Mouse (Mus musculus): ENCODE data around the gene Cinp. TPM values are rescaled to one million over a fixed set of nuclear protein-coding genes. Genes with fewer than 3 reads are reported as not detected.

Gene Cinp
- polyA plus RNA-seq, 2 experiments, result 42.9 to 68.2 TPM

- H3K4me2 ChIP-seq (ENCODE audit: low read depth), result no peak overlapping the region
- H3K4me1 ChIP-seq (replicated peaks; ENCODE audit: control insufficient read depth in 2 of 2, insufficient read depth in 2 of 2, low read length in 1 of 2), result no peaks in the 10 kb centered on the region
- no peak for DNase-seq (ENCODE audit: low read depth in 3 of 3, low spot score in 3 of 3)
- H3K9ac ChIP-seq (replicated peaks), result no peak overlapping the region
- peaks cover 3% of the 10 kb centered on the region for H3K36me3 ChIP-seq (replicated peaks; ENCODE audit: control insufficient read depth, insufficient read depth, low read depth)
- TF ChIP-seq CTCF (IDR thresholded peaks at IDR 0.05; ENCODE audit: low read depth) (no peak), EP300 (IDR thresholded peaks at IDR 0.05; ENCODE audit: low read depth) (no peak)
- no peaks in the 10 kb centered on the region for H3K27me3 ChIP-seq (ENCODE audit: control insufficient read depth, insufficient read depth, low read length)
- ATAC-seq (ENCODE audit: insufficient read depth), result no peak
- H3K4me3 ChIP-seq (ENCODE audit: insufficient read depth in 1 of 2, low read depth in 2 of 2, low read length in 2 of 2), result no peak overlapping the region
- no peak overlapping the region for H3K27ac ChIP-seq
- no peaks in the 10 kb centered on the region for H3K9me3 ChIP-seq (ENCODE audit: control insufficient read depth, low read length)
- WGBS (ENCODE audit: insufficient replicate concordance), result 69% methylated on average over 5 of the region's 5 CpGs
These were observed 32.6 kb upstream of the Cinp start for GRCm38 (mm10) chr12:110921572-110921971.

GRCm38 (mm10) chr12:110920254-110920653 lies 31.3 kb upstream of the Cinp start:
- no peak overlapping the region for H3K4me3 ChIP-seq (ENCODE audit: insufficient read depth in 1 of 2, low read depth in 2 of 2, low read length in 2 of 2)
- DNase-seq (ENCODE audit: low read depth in 3 of 3, low spot score in 3 of 3), result no peak
- H3K27me3 ChIP-seq (ENCODE audit: control insufficient read depth, insufficient read depth, low read length), result no peaks in the 10 kb centered on the region
- H3K4me1 ChIP-seq (replicated peaks; ENCODE audit: control insufficient read depth in 2 of 2, insufficient read depth in 2 of 2, low read length in 1 of 2), result no peaks in the 10 kb centered on the region
- 85% methylated on average over 4 of the region's 4 CpGs for WGBS (ENCODE audit: insufficient replicate concordance)
- peaks cover 3% of the 10 kb centered on the region for H3K36me3 ChIP-seq (replicated peaks; ENCODE audit: control insufficient read depth, insufficient read depth, low read depth)
- no peak overlapping the region for H3K27ac ChIP-seq
- H3K4me2 ChIP-seq (ENCODE audit: low read depth), result no peak overlapping the region
- ATAC-seq (ENCODE audit: insufficient read depth), result no peak
- no peak overlapping the region for H3K9ac ChIP-seq (replicated peaks)
- no peak for TF ChIP-seq EP300 (IDR thresholded peaks at IDR 0.05; ENCODE audit: low read depth)
- TF ChIP-seq CTCF (IDR thresholded peaks at IDR 0.05; ENCODE audit: low read depth), result no peak
- H3K9me3 ChIP-seq (ENCODE audit: control insufficient read depth, low read length), result no peaks in the 10 kb centered on the region

DNA sequence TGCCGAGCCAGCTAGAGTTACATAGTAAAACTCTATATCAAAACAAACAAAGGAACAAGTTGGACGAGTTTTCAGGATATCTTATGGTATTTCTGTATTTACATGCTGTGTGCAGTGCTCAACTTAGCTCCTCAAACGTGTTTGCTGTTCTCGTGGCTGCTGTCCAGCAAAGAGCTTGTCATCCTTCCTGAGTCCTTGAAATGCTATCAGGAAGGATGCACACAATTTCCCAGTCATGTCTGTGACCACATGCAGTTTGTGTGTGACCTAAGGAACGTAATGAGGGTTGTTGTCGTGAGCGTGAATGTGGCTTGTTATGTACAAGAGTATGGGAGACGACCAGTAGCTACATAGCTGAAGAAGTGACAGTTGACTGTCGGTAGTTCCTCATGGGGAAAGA lies 26.8 kb upstream of the Cinp start:
- no peak overlapping the region for H3K4me2 ChIP-seq (ENCODE audit: low read depth)
- H3K36me3 ChIP-seq (replicated peaks; ENCODE audit: control insufficient read depth, insufficient read depth, low read depth), result peaks cover 3% of the 10 kb centered on the region
- no peaks in the 10 kb centered on the region for H3K4me1 ChIP-seq (replicated peaks; ENCODE audit: control insufficient read depth in 2 of 2, insufficient read depth in 2 of 2, low read length in 1 of 2)
- H3K27me3 ChIP-seq (ENCODE audit: control insufficient read depth, insufficient read depth, low read length), result no peaks in the 10 kb centered on the region
- no peak for TF ChIP-seq CTCF (IDR thresholded peaks at IDR 0.05; ENCODE audit: low read depth)
- no peak for TF ChIP-seq EP300 (IDR thresholded peaks at IDR 0.05; ENCODE audit: low read depth)
- no peak overlapping the region for H3K27ac ChIP-seq
- DNase-seq (ENCODE audit: low read depth in 3 of 3, low spot score in 3 of 3) (no peak), ATAC-seq (ENCODE audit: insufficient read depth) (no peak)
- no peaks in the 10 kb centered on the region for H3K9me3 ChIP-seq (ENCODE audit: control insufficient read depth, low read length)
- WGBS (ENCODE audit: insufficient replicate concordance), result 68% methylated on average over 9 of the region's 9 CpGs
- H3K9ac ChIP-seq (replicated peaks), result no peak overlapping the region
- no peak overlapping the region for H3K4me3 ChIP-seq (ENCODE audit: insufficient read depth in 1 of 2, low read depth in 2 of 2, low read length in 2 of 2)

GRCm38 (mm10) chr12:110909962-110910361 lies 21.0 kb upstream of the Cinp start:
- H3K4me3 ChIP-seq (ENCODE audit: insufficient read depth in 1 of 2, low read depth in 2 of 2, low read length in 2 of 2), result no peak overlapping the region
- no peaks in the 10 kb centered on the region for H3K9me3 ChIP-seq (ENCODE audit: control insufficient read depth, low read length)
- TF ChIP-seq EP300 (IDR thresholded peaks at IDR 0.05; ENCODE audit: low read depth), result no peak
- H3K9ac ChIP-seq (replicated peaks), result no peak overlapping the region
- no peaks in the 10 kb centered on the region for H3K36me3 ChIP-seq (replicated peaks; ENCODE audit: control insufficient read depth, insufficient read depth, low read depth)
- H3K27me3 ChIP-seq (ENCODE audit: control insufficient read depth, insufficient read depth, low read length), result no peaks in the 10 kb centered on the region
- no peak overlapping the region for H3K27ac ChIP-seq
- peaks cover 0 to 3% of the 10 kb centered on the region in 2 experiments; a peak in 2 of 4 replicates for H3K4me1 ChIP-seq (replicated peaks; ENCODE audit: control insufficient read depth in 2 of 2, insufficient read depth in 2 of 2, low read length in 1 of 2)
- no peak overlapping the region for H3K4me2 ChIP-seq (ENCODE audit: low read depth)
- DNase-seq (ENCODE audit: low read depth in 3 of 3, low spot score in 3 of 3) (no peak), ATAC-seq (ENCODE audit: insufficient read depth) (no peak)
- 89% methylated on average over 2 of the region's 2 CpGs for WGBS (ENCODE audit: insufficient replicate concordance)

DNA sequence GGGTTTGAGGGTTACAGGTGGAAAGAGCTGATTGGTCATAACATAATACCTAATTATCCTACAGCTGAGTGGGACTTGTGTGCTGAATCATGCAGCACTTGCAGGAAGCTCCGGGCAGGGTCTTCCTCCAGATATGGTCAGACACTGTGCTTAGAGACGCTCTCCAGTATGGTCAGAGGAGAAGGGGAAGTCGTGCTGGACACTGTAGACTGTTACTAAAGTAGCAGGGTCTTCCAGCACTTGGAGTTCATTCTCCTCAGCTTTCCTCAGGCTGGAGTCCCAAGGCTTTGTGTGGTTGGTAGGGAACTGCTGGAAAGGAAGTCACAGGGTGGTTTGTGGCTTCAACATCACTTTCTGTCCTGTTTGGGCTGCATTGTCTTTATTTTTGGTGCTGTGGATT lies 18.9 kb upstream of the Cinp start:
- H3K9ac ChIP-seq (replicated peaks), result no peak overlapping the region
- ATAC-seq (ENCODE audit: insufficient read depth) (no peak), DNase-seq (ENCODE audit: low read depth in 3 of 3, low spot score in 3 of 3) (no peak)
- no peaks in the 10 kb centered on the region for H3K9me3 ChIP-seq (ENCODE audit: control insufficient read depth, low read length)
- H3K4me1 ChIP-seq (replicated peaks; ENCODE audit: control insufficient read depth in 2 of 2, insufficient read depth in 2 of 2, low read length in 1 of 2), result peaks cover 0 to 3% of the 10 kb centered on the region in 2 experiments; a peak in 2 of 4 replicates
- no peaks in the 10 kb centered on the region for H3K27me3 ChIP-seq (ENCODE audit: control insufficient read depth, insufficient read depth, low read length)
- WGBS (ENCODE audit: insufficient replicate concordance), result 16% methylated on average over 3 of the region's 3 CpGs
- no peak overlapping the region for H3K4me2 ChIP-seq (ENCODE audit: low read depth)
- TF ChIP-seq EP300 (IDR thresholded peaks at IDR 0.05; ENCODE audit: low read depth) (no peak), CTCF (IDR thresholded peaks at IDR 0.05; ENCODE audit: low read depth) (no peak)
- H3K27ac ChIP-seq, result no peak overlapping the region
- no peak overlapping the region for H3K4me3 ChIP-seq (ENCODE audit: insufficient read depth in 1 of 2, low read depth in 2 of 2, low read length in 2 of 2)
- no peaks in the 10 kb centered on the region for H3K36me3 ChIP-seq (replicated peaks; ENCODE audit: control insufficient read depth, insufficient read depth, low read depth)
